ENCODE assay signal across 28 mouse cellular contexts in the genomic region with DNA sequence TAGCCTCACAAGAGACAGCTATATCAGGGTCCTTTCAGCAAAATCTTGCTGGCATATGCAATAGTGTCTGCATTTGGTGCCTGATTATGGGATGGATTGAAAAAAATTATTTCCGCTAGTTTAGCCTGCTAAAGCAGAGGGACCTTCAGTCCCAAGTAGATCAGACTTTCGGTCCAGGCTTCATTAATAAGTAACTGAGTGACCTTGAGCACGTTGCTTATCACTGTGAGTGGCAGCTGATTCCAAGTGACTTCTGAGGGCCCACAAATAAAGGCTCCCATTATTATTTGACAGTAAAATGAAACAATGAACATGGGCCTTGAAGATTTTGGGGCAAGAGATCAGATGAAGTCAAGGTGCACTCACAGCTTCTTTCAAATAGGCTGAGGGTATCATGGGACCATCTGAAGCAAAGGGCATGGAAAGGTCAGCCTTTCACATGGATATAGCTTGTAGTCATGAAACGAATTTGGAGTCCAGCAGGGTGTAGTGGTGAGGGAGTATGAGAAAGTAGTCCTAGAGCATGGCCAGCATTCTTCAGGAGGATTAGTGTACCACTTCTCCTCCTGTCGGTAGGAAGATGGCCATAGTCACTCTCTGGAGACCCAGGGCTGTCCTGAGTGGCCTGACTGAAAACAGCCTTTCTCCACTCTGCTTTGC.
DNase-seq lines count a peak whose midpoint lies in the region; ATAC-seq and TF ChIP-seq lines count a peak whose summit lies in the region.
"Had no signal": no experiment of that assay in that cellular context is flagged by ENCODE, and none has a peak within 500 bp of the region (broad histone marks: within the 10 kb centered on the region; RNA-seq: fewer than 3 reads in every experiment).

No protein-coding gene starts in this region.

- peak; percentile 95 for ATAC-seq in intestine, embryonic 15.5 days
- ATAC-seq: forebrain, embryonic 15.5 days; inflammation-experienced regulatory T-cells, adult 6 months; Patski had no signal

- intact Hi-C loops in left cerebral cortex, postnatal 25 days (cut with DNase I), result loop anchor here (10.0 kb wide), 1 partner anchor 447 kb away; no protein-coding TSS in a partner anchor

- H3K4me1 ChIP-seq in kidney, adult 2 months (ENCODE audit: control insufficient read depth, insufficient read depth, low read length), result peaks cover 7% of the 10 kb centered on the region; the same call in 1 of the 2 replicates
- H3K4me1 ChIP-seq in intestine, embryonic 15.5 days (replicated peaks), result no peaks in the 10 kb centered on the region
- H3K4me1 ChIP-seq in small intestine, adult 2 months (ENCODE audit: control insufficient read depth, insufficient read depth, insufficient read length, low read length), result peaks cover 13% of the 10 kb centered on the region; the same call in 1 of the 2 replicates
- H3K4me1 ChIP-seq: embryonic facial prominence, embryonic 15.5 days; forebrain, embryonic 15.5 days; heart, embryonic 15.5 days; limb, embryonic 15.5 days; neural tube, embryonic 15.5 days had no signal

- no peaks in the 10 kb centered on the region for H3K27me3 ChIP-seq in kidney, adult 2 months (replicated peaks; ENCODE audit: control insufficient read depth, insufficient read depth, low read length)
- H3K27me3 ChIP-seq in intestine, embryonic 15.5 days (replicated peaks), result no peaks in the 10 kb centered on the region
- no peaks in the 10 kb centered on the region for H3K27me3 ChIP-seq in small intestine, adult 2 months (ENCODE audit: control insufficient read depth, insufficient read depth, low read length)
- H3K27me3 ChIP-seq: embryonic facial prominence, embryonic 15.5 days; forebrain, embryonic 15.5 days; heart, embryonic 15.5 days; limb, embryonic 15.5 days; neural tube, embryonic 15.5 days; Patski had no signal

- no peak for TF ChIP-seq CTCF in kidney, adult 2 months (conservative IDR thresholded peaks at IDR 0.05; ENCODE audit: insufficient read depth, insufficient read length, low read depth, low read length)
- TF ChIP-seq CTCF in small intestine, adult 2 months (IDR thresholded peaks at IDR 0.05; ENCODE audit: extremely low read depth, insufficient read length, insufficient replicate concordance, low read depth, low read length), result no peak

- no peak overlapping the region for H3K9ac ChIP-seq in intestine, embryonic 15.5 days
- H3K9ac ChIP-seq: embryonic facial prominence, embryonic 15.5 days; forebrain, embryonic 15.5 days; heart, embryonic 15.5 days; hindbrain, embryonic 14.5 days; limb, embryonic 15.5 days; neural tube, embryonic 15.5 days had no signal

- no peak overlapping the region for H3K4me2 ChIP-seq in intestine, embryonic 15.5 days (replicated peaks)
- H3K4me2 ChIP-seq: embryonic facial prominence, embryonic 15.5 days; forebrain, embryonic 15.5 days; heart, embryonic 15.5 days; hindbrain, embryonic 14.5 days; limb, embryonic 15.5 days; midbrain, embryonic 11.5 days; neural tube, embryonic 15.5 days had no signal

- peak; percentile 71 for DNase-seq in kidney, adult 2 months
- DNase-seq in kidney, postnatal 14 days, result no peak
- DNase-seq in ES-CJ7 (ENCODE audit: low read depth, low spot score), result peak; percentile 17
- no peak for DNase-seq in left cerebral cortex, postnatal 25 days (ENCODE audit: low spot score in 2 of 2)
- DNase-seq in ovary, postnatal 14 days (ENCODE audit: low spot score), result no peak
- no peak for DNase-seq in gastrocnemius, adult 8-10 months (ENCODE audit: low spot score in 2 of 2)
- DNase-seq: adrenal gland, adult 2 months; cerebellum, adult 11 months; cerebellum, adult 9-11 months; gastrocnemius, postnatal 14 days; heart, adult 18-20 months; heart, postnatal 4 days; left cerebral cortex, postnatal 4 days; thymus, postnatal 14 days had no signal

- TF ChIP-seq POLR2A in kidney, adult 2 months (IDR thresholded peaks at IDR 0.05; ENCODE audit: low read depth, low read length), result no peak
- TF ChIP-seq POLR2A in small intestine, adult 2 months (IDR thresholded peaks at IDR 0.05; ENCODE audit: low read depth, low read length), result no peak

- H3K27ac ChIP-seq in kidney, adult 2 months (ENCODE audit: insufficient read depth, low read depth, low read length), result peak overlapping the region; percentile 63; the same call in 1 of the 2 replicates
- peak overlapping the region; percentile 57 for H3K27ac ChIP-seq in intestine, embryonic 15.5 days
- peak overlapping the region; percentile 82 for H3K27ac ChIP-seq in small intestine, adult 2 months (ENCODE audit: insufficient read depth, low read depth, low read length)
- H3K27ac ChIP-seq: embryonic facial prominence, embryonic 15.5 days; forebrain, embryonic 15.5 days; heart, embryonic 15.5 days; hindbrain, embryonic 14.5 days; left cerebral cortex, adult 2 months; limb, embryonic 15.5 days; macrophage; neural tube, embryonic 15.5 days had no signal

- WGBS in kidney, adult 2 months, result 38% methylated on average over 5 of the region's 5 CpGs
- 50% methylated on average over 5 of the region's 5 CpGs for WGBS in intestine, embryonic 15.5 days
- 22% methylated on average over 5 of the region's 5 CpGs for WGBS in small intestine, adult 2 months

- H3K9me3 ChIP-seq in intestine, embryonic 15.5 days, result no peaks in the 10 kb centered on the region
- H3K9me3 ChIP-seq: embryonic facial prominence, embryonic 15.5 days; forebrain, embryonic 15.5 days; G1E; heart, embryonic 15.5 days; limb, embryonic 15.5 days; neural tube, embryonic 15.5 days had no signal

- H3K36me3 ChIP-seq in kidney, adult 2 months (ENCODE audit: control insufficient read depth, insufficient read depth, low read length), result no peaks in the 10 kb centered on the region
- no peaks in the 10 kb centered on the region for H3K36me3 ChIP-seq in intestine, embryonic 15.5 days
- no peaks in the 10 kb centered on the region for H3K36me3 ChIP-seq in small intestine, adult 2 months (ENCODE audit: control insufficient read depth, insufficient read depth, low read length)
- H3K36me3 ChIP-seq: embryonic facial prominence, embryonic 15.5 days; forebrain, embryonic 15.5 days; G1E; heart, embryonic 15.5 days; limb, embryonic 15.5 days; neural tube, embryonic 15.5 days had no signal

- H3K4me3 ChIP-seq in kidney, adult 2 months (ENCODE audit: insufficient read depth, low read depth, low read length), result no peak overlapping the region
- H3K4me3 ChIP-seq in intestine, embryonic 15.5 days (replicated peaks), result no peak overlapping the region
- no peak overlapping the region for H3K4me3 ChIP-seq in small intestine, adult 2 months (ENCODE audit: low read depth, low read length)
- H3K4me3 ChIP-seq: embryonic facial prominence, embryonic 15.5 days; forebrain, embryonic 15.5 days; heart, embryonic 15.5 days; left cerebral cortex, adult 2 months; limb, embryonic 15.5 days; neural tube, embryonic 15.5 days had no signal

Comparison
In these comparisons a context has a peak if more than half of its experiments do, and no peak if none do; other contexts are left out.
1. DNase-seq: peak in kidney, adult 2 months (single experiment) and ES-CJ7 (single experiment); none in kidney, postnatal 14 days (single experiment), left cerebral cortex, postnatal 25 days (0 of 2), ovary, postnatal 14 days (single experiment) and gastrocnemius, adult 8-10 months (0 of 2).
2. Peak in every context shown above with its lines, with median percentiles within 50 percentile points of each other: H3K27ac ChIP-seq.